Mouse (Mus musculus) liver, adult 2 months (tissue): Measurements from ENCODE around the gene Pter.

Source experiments
- CTCF ChIP-seq: fragments of 200-500 bp; IDR thresholded peaks from 2 replicates; pipeline ENCODE4 v1.5.1; 2011; ENCODE audit warnings: low read depth, low read length, control low read depth
- POLR2A ChIP-seq: fragments of 200-500 bp; IDR thresholded peaks from 2 replicates; pipeline ENCODE4 v1.6.1; 2011; ENCODE audit warnings: low read length, control low read depth; ENCODE audit not compliant: insufficient read depth; ENCODE audit errors: extremely low read depth

DNA sequence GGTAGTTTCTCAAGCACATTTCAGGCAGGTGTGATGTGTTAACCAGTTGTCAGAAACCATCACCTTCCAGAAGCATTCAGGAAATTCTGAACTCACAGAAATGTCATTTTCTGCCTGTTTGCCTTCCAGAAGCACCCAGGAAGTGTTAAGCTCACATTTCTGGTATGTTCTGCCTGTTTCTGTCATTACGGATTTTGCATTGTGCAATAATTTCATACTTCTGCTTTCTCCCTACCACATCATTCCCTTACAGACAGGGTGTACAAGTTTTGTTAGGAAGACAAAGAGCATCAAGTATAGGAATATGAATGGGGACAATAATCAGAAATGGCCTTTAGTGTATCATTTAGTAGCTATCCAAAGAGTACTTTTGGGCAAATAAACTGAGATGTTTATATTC is 42.8 kb upstream of the Pter start:
- no peak for TF ChIP-seq CTCF
- TF ChIP-seq POLR2A, result no peak
